Mouse (Mus musculus): ENCODE measurements around the gene Aldh16a1. TPM values are rescaled to one million over a fixed set of nuclear protein-coding genes. Genes with fewer than 3 reads are reported as not detected.

Gene Aldh16a1
- total RNA-seq, 2 experiments from 2014 or later = 13.3 to 16.7 TPM

Small RNA genes lying within 50 kb of the gene (microRNA-seq; reads per million reads assigned to microRNA genes)
- gene Mir150 (736 reads per million, percentile 74 among the genes with 10 or more reads in this experiment), gene Mir5121 (29.0 reads per million, percentile 45 among the genes with 10 or more reads in this experiment), gene Mir7055 (2.3 reads per million)

Other genes with a start within 250 kb of the Aldh16a1 start
- gene Ap2a1, start 225.1 kb downstream of the Aldh16a1 start, total RNA-seq (2021) = 100 to 1,000 TPM; 356 to 358 TPM
- 1 to 10 TPM; 1.0 to 1.7 TPM for gene Tsks, start 211.4 kb downstream of the Aldh16a1 start, total RNA-seq (2021)
- 10 to 100 TPM; 93.4 to 95.5 TPM for gene Cpt1c, start 179.7 kb downstream of the Aldh16a1 start, total RNA-seq (2021)
- gene Prmt1, start 168.0 kb downstream of the Aldh16a1 start, total RNA-seq (2021) = 100 to 1,000 TPM; 253 to 257 TPM
- 10 to 100 TPM; 25.5 to 32.2 TPM for gene Irf3, start 156.9 kb downstream of the Aldh16a1 start, total RNA-seq (2021)
- gene Bcl2l12, start 155.9 kb downstream of the Aldh16a1 start, total RNA-seq (2021) = 1 to 10 TPM; 3.8 to 5.1 TPM
- gene Scaf1, start 138.2 kb downstream of the Aldh16a1 start, total RNA-seq (2021) = 100 to 1,000 TPM; 156 to 160 TPM
- 1 to 10 TPM; 8.7 to 9.6 TPM for gene Rras, start 136.6 kb downstream of the Aldh16a1 start, total RNA-seq (2021)
- 10 to 100 TPM; 67.4 to 68.0 TPM for gene Prr12, start 101.7 kb downstream of the Aldh16a1 start, total RNA-seq (2021)
- gene Nosip, start 92.2 kb downstream of the Aldh16a1 start, total RNA-seq (2021) = 10 to 100 TPM; 50.1 to 52.3 TPM
- 1 to 10 TPM; 5.3 to 9.0 TPM for gene Prrg2, start 91.9 kb downstream of the Aldh16a1 start, total RNA-seq (2021)
- gene Rcn3, start 62.4 kb downstream of the Aldh16a1 start, total RNA-seq (2021) = 1 to 10 TPM; 6.4 to 7.5 TPM
- gene Fcgrt, start 50.7 kb downstream of the Aldh16a1 start, total RNA-seq (2021) = 10 to 100 TPM; 16.5 to 18.7 TPM
- 100 to 1,000 TPM; 482 to 530 TPM for gene Rps11, start 30.1 kb downstream of the Aldh16a1 start, total RNA-seq (2021)
- 100 to 1,000 TPM; 739 TPM for gene Rpl13a, start 25.8 kb downstream of the Aldh16a1 start, total RNA-seq (2021)
- not detected for gene Gm45713, start 18.4 kb downstream of the Aldh16a1 start, total RNA-seq (2021)
- 1 to 10 TPM; 2.7 to 3.3 TPM for gene Flt3l, start 18.2 kb downstream of the Aldh16a1 start, total RNA-seq (2021)
- 10 to 100 TPM; 60.0 to 66.7 TPM for gene Pih1d1, start 281 bp downstream of the Aldh16a1 start, total RNA-seq (2021)
- 1,000 to 10,000 TPM; 1,057 to 1,070 TPM for gene Slc17a7, start 9.4 kb upstream of the Aldh16a1 start, total RNA-seq (2021)
- under 1 TPM in 1 of 2 experiments, not detected in 1; 0.17 TPM for gene Gfy, start 25.0 kb upstream of the Aldh16a1 start, total RNA-seq (2021)
- not detected for gene Pth2, start 26.4 kb upstream of the Aldh16a1 start, total RNA-seq (2021)
- gene Ccdc155, start 50.3 kb upstream of the Aldh16a1 start, total RNA-seq (2021) = 1 to 10 TPM; 2.0 to 2.3 TPM
- gene Dkkl1, start 57.6 kb upstream of the Aldh16a1 start, total RNA-seq (2021) = 10 to 100 TPM; 16.3 to 18.7 TPM
- 1 to 10 TPM; 6.6 to 6.8 TPM for gene Tead2, start 61.2 kb upstream of the Aldh16a1 start, total RNA-seq (2021)
- gene Cd37, start 84.5 kb upstream of the Aldh16a1 start, total RNA-seq (2021) = 1 to 10 TPM; 4.1 to 4.3 TPM
- 1 to 10 TPM; 1.4 to 1.7 TPM for gene Slc6a16, start 86.5 kb upstream of the Aldh16a1 start, total RNA-seq (2021)
- gene Slc6a21, start 122.9 kb upstream of the Aldh16a1 start, total RNA-seq (2021) = under 1 TPM; 0.41 to 0.60 TPM
- 10 to 100 TPM; 20.5 to 32.2 TPM for gene Trpm4, start 179.2 kb upstream of the Aldh16a1 start, total RNA-seq (2021)
- 1 to 10 TPM in 1 of 2 experiments, under 1 TPM in 1; 0.99 to 1.3 TPM for gene Hrc, start 180.7 kb upstream of the Aldh16a1 start, total RNA-seq (2021)
- gene Ppfia3, start 212.4 kb upstream of the Aldh16a1 start, total RNA-seq (2021) = 100 to 1,000 TPM; 142 to 147 TPM
- 100 to 1,000 TPM; 176 to 192 TPM for gene Lin7b, start 216.0 kb upstream of the Aldh16a1 start, total RNA-seq (2021)
- 100 to 1,000 TPM; 352 to 384 TPM for gene Snrnp70, start 241.2 kb upstream of the Aldh16a1 start, total RNA-seq (2021)

Measured in left cerebral cortex, postnatal 10 days (tissue).